Mouse (Mus musculus): ENCODE data around the gene Bach2.

Gene Bach2

DNA sequence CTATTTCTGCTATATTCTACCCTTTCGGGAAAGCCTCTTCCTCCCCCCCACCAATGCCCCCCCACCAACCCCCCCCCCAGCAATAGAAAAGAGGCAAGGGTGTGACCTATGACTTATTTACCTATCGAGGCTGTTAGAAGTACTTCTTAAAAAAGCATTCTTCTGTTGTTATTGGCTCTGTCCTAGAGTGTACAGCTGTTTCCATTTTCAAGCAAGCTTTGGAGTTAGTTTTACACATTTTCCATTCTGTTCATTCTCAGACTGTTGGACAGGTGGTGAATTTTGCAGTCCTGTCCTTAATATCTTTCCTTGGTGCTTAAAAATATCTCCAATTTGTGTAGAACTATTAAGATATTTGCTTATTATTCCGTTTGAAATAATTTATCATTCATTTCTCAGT lies 134.9 kb downstream of the Bach2 start:
- H3K4me1 ChIP-seq (replicated peaks; ENCODE audit: low read depth, low read length): 0 out of 2 replicates have a peak, but pooled peaks cover 4% of the 10 kb centered on the region
- TF ChIP-seq POU5F1 (IDR thresholded peaks at IDR 0.05; ENCODE audit: borderline replicate concordance, low read length) (no peak), NANOG (IDR thresholded peaks at IDR 0.05; ENCODE audit: borderline replicate concordance, low read length) (no peak), CTCF (conservative IDR thresholded peaks at IDR 0.05; ENCODE audit: low read length) (no peak)
- H3K27me3 ChIP-seq (ENCODE audit: insufficient read depth, low read length): no peaks in the 10 kb centered on the region
- no peaks in the 10 kb centered on the region for H3K9me3 ChIP-seq (ENCODE audit: low read length)
- H3K36me3 ChIP-seq (ENCODE audit: insufficient read depth, low read length): no peaks in the 10 kb centered on the region
- no peak overlapping the region for H3K4me3 ChIP-seq (replicated peaks; ENCODE audit: low read length)

GRCm38 (mm10) chr4:32374751-32375582 lies 136.4 kb downstream of the Bach2 start:
- TF ChIP-seq NANOG (IDR thresholded peaks at IDR 0.05; ENCODE audit: borderline replicate concordance, low read length) (no peak), POU5F1 (IDR thresholded peaks at IDR 0.05; ENCODE audit: borderline replicate concordance, low read length) (no peak), CTCF (conservative IDR thresholded peaks at IDR 0.05; ENCODE audit: low read length) (no peak)
- H3K36me3 ChIP-seq (ENCODE audit: insufficient read depth, low read length): no peaks in the 10 kb centered on the region
- H3K9me3 ChIP-seq (ENCODE audit: low read length): no peaks in the 10 kb centered on the region
- 0 out of 2 replicates have a peak, but pooled peaks cover 4% of the 10 kb centered on the region for H3K4me1 ChIP-seq (replicated peaks; ENCODE audit: low read depth, low read length)
- H3K4me3 ChIP-seq (replicated peaks; ENCODE audit: low read length): no peak overlapping the region
- H3K27me3 ChIP-seq (ENCODE audit: insufficient read depth, low read length): no peaks in the 10 kb centered on the region

DNA sequence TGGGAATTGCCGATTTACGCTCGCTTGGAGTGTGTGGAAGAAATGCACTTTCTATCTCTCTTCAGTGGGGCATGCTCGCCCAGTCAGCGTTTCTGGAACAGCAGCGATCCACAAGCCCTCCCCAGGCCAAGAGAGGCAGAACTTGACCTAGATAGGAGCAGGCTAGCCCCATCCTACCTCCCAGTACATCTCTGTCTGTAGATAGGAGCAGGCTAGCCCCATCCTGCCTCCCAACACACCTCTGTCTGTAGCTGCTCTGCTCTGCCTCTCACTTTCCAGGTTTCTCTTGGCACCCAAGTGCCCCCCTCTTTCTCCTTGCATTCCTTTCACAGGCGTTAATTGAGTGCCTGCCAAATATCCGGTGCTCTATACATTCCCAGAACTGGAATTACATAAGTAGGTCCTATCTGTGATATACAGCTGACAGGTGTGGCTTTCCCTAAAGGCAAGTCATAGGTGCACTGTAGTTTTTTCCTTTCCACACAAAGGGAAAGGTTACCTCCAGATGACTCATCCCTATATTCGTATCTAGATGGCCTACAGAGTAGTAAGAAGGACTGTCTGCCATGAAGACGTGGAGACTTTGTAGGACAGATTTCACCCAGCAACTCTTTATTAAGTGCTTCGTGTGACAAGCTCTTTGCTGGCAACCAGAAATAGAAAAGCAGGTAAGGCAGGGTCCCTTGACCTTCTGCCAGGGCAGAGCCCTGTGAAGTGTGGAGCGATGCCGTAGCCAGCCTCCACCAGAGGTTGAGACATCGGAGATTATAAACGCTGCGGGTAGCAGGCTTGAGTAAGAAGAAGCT lies 137.3 kb downstream of the Bach2 start:
- TF ChIP-seq NANOG (IDR thresholded peaks at IDR 0.05; ENCODE audit: borderline replicate concordance, low read length): no peak
- TF ChIP-seq CTCF (conservative IDR thresholded peaks at IDR 0.05; ENCODE audit: low read length): no peak
- TF ChIP-seq POU5F1 (IDR thresholded peaks at IDR 0.05; ENCODE audit: borderline replicate concordance, low read length): no peak
- H3K4me3 ChIP-seq (replicated peaks; ENCODE audit: low read length): no peak overlapping the region
- no peaks in the 10 kb centered on the region for H3K27me3 ChIP-seq (ENCODE audit: insufficient read depth, low read length)
- no peaks in the 10 kb centered on the region for H3K36me3 ChIP-seq (ENCODE audit: insufficient read depth, low read length)
- H3K9me3 ChIP-seq (ENCODE audit: low read length): no peaks in the 10 kb centered on the region
- 0 out of 2 replicates have a peak, but pooled peaks cover 4% of the 10 kb centered on the region for H3K4me1 ChIP-seq (replicated peaks; ENCODE audit: low read depth, low read length)

- H3K9me3 ChIP-seq (ENCODE audit: low read length): no peaks in the 10 kb centered on the region
- no peak overlapping the region for H3K4me3 ChIP-seq (replicated peaks; ENCODE audit: low read length)
- H3K36me3 ChIP-seq (ENCODE audit: insufficient read depth, low read length): no peaks in the 10 kb centered on the region
- H3K27me3 ChIP-seq (ENCODE audit: insufficient read depth, low read length): no peaks in the 10 kb centered on the region
- H3K4me1 ChIP-seq (replicated peaks; ENCODE audit: low read depth, low read length): peaks cover 10% of the 10 kb centered on the region
- TF ChIP-seq NANOG (IDR thresholded peaks at IDR 0.05; ENCODE audit: borderline replicate concordance, low read length): no peak
- no peak for TF ChIP-seq CTCF (conservative IDR thresholded peaks at IDR 0.05; ENCODE audit: low read length)
- TF ChIP-seq POU5F1 (IDR thresholded peaks at IDR 0.05; ENCODE audit: borderline replicate concordance, low read length): no peak
These were observed 137.9 kb downstream of the Bach2 start for GRCm38 (mm10) chr4:32376527-32376948.

DNA sequence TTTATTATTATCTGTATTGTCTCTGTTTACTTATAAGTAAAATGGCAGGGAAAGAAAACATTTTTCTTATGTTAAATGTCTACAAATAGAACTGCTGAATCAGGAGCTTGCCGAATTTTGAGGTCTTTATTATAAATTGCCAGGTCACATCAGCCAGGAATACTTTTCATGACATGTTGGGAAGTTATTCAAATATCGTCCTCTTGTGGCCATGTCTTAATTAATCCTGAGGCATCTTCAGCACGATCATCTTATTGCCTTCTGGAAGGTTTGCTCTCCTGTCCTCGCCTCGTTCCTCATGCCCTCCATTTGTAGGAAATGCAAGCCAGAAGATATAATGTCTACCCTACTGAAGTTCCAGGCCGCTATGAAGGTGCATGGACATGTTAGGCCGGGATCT lies 140.5 kb downstream of the Bach2 start:
- no peak overlapping the region for H3K4me3 ChIP-seq (replicated peaks; ENCODE audit: low read length)
- no peaks in the 10 kb centered on the region for H3K27me3 ChIP-seq (ENCODE audit: insufficient read depth, low read length)
- no peaks in the 10 kb centered on the region for H3K36me3 ChIP-seq (ENCODE audit: insufficient read depth, low read length)
- TF ChIP-seq CTCF (conservative IDR thresholded peaks at IDR 0.05; ENCODE audit: low read length): no peak
- TF ChIP-seq POU5F1 (IDR thresholded peaks at IDR 0.05; ENCODE audit: borderline replicate concordance, low read length): no peak
- no peak for TF ChIP-seq NANOG (IDR thresholded peaks at IDR 0.05; ENCODE audit: borderline replicate concordance, low read length)
- H3K4me1 ChIP-seq (replicated peaks; ENCODE audit: low read depth, low read length): peaks cover 22% of the 10 kb centered on the region
- H3K9me3 ChIP-seq (ENCODE audit: low read length): no peaks in the 10 kb centered on the region

DNA sequence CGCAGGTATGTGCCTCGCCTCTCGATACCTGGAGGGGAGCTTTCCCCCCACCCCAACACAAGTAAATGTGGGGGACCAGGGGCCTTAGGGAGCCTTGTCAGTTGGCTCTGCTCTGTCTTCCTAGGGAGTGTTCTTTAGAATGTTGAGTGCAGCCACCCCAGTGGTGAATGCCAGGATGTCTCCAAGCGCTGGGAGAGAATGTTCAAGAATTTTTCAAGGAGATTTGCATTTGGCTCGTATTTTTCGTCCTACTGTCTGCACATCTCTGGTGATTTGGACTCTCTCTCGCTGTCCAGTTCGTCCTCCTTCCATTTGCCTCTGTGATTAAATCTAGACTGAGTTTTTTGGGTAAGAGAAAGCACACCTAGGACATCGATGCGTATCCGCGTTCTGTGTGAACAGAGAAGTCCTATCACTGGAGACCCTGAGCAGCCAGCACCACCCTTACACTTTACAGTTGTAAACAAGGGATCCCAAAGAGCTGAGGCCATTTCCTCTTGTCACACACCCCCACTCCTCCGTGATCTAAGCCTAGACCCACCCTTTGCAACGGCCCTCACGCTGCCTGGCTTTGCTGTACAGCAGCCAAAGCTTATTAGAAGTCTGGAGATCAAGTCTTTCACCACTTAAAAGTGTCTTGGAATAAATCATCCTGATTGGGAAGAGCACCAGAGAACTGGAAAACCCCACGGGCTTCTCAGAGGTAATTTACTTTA lies 143.2 kb downstream of the Bach2 start:
- H3K36me3 ChIP-seq (ENCODE audit: insufficient read depth, low read length): no peaks in the 10 kb centered on the region
- H3K9me3 ChIP-seq (ENCODE audit: low read length): no peaks in the 10 kb centered on the region
- H3K4me1 ChIP-seq (replicated peaks; ENCODE audit: low read depth, low read length): peaks cover 35% of the 10 kb centered on the region
- no peak overlapping the region for H3K4me3 ChIP-seq (replicated peaks; ENCODE audit: low read length)
- TF ChIP-seq POU5F1 (IDR thresholded peaks at IDR 0.05; ENCODE audit: borderline replicate concordance, low read length) (no peak), CTCF (conservative IDR thresholded peaks at IDR 0.05; ENCODE audit: low read length) (no peak), NANOG (IDR thresholded peaks at IDR 0.05; ENCODE audit: borderline replicate concordance, low read length) (no peak)
- H3K27me3 ChIP-seq (ENCODE audit: insufficient read depth, low read length): 0 out of 2 replicates have a peak, but pooled peaks cover 2% of the 10 kb centered on the region

DNA sequence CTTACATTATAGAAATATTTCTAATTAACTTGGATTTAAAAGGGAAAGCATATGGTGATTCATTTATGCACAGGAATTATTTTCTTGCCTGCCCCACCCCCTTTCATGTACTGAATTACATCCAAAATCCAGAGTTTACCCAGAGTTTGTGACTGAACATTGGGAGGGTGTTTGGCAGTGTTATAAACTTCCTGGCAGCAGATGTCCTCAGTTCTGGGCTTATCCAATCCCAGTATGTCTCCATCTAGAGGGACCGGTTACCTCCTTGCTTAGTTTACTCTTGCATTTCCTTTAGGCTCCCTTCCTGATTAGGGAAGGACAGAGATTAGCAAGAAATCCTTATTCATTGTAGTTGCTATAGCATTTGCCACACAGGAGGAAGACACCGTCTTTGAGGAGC lies 146.5 kb downstream of the Bach2 start:
- H3K4me3 ChIP-seq (replicated peaks; ENCODE audit: low read length): no peak overlapping the region
- H3K36me3 ChIP-seq (ENCODE audit: insufficient read depth, low read length): no peaks in the 10 kb centered on the region
- 0 out of 2 replicates have a peak, but pooled peaks cover 2% of the 10 kb centered on the region for H3K27me3 ChIP-seq (ENCODE audit: insufficient read depth, low read length)
- H3K4me1 ChIP-seq (replicated peaks; ENCODE audit: low read depth, low read length): peaks cover 56% of the 10 kb centered on the region
- no peaks in the 10 kb centered on the region for H3K9me3 ChIP-seq (ENCODE audit: low read length)
- TF ChIP-seq CTCF (conservative IDR thresholded peaks at IDR 0.05; ENCODE audit: low read length): no peak
- no peak for TF ChIP-seq POU5F1 (IDR thresholded peaks at IDR 0.05; ENCODE audit: borderline replicate concordance, low read length)
- TF ChIP-seq NANOG (IDR thresholded peaks at IDR 0.05; ENCODE audit: borderline replicate concordance, low read length): no peak

GRCm38 (mm10) chr4:32385623-32386022 lies 147.0 kb downstream of the Bach2 start:
- Histone ChIP-seq H3K36me3 (ENCODE audit: insufficient read depth, low read length) (no peaks in the 10 kb centered on the region), H3K4me1 (replicated peaks; ENCODE audit: low read depth, low read length) (peaks cover 56% of the 10 kb centered on the region), H3K27me3 (ENCODE audit: insufficient read depth, low read length) (0 out of 2 replicates have a peak, but pooled peaks cover 2% of the 10 kb centered on the region), H3K9me3 (ENCODE audit: low read length) (no peaks in the 10 kb centered on the region), H3K4me3 (replicated peaks; ENCODE audit: low read length) (no peak overlapping the region)
- TF ChIP-seq NANOG (IDR thresholded peaks at IDR 0.05; ENCODE audit: borderline replicate concordance, low read length) (no peak), POU5F1 (IDR thresholded peaks at IDR 0.05; ENCODE audit: borderline replicate concordance, low read length) (no peak), CTCF (conservative IDR thresholded peaks at IDR 0.05; ENCODE audit: low read length) (no peak)

All from E14TG2a.4 (cell line).